Mouse (Mus musculus) midbrain, embryonic 14.5 days (tissue): ENCODE measurements at regions not wholly inside any gene's neighbourhood (a gene's known extent, or its start where the extent isn't known, plus 50 kb on each side); places are given as distances from the start of the nearest gene placed in this dataset.

ENCODE experiments used
- ATAC-seq: fragments of 200-750 bp; cut with Nextera tagmentation; 2 replicates; pipeline ENCODE4 v1.8.0; 2017; ENCODE audit warnings: moderate number of reproducible peaks, moderate library complexity; ENCODE audit not compliant: low FRiP score, low TSS enrichment
- DNase-seq: peaks from one replicate; pipeline ENCODE4 v3.0.0-alpha.2; 2015
- H3K27ac ChIP-seq: fragments of 300-500 bp; sonication (generic); replicated peaks from 2 replicates; pipeline ENCODE4 v1.5.1; 2014; ENCODE audit warnings: mild to moderate bottlenecking, low read depth, low read length, moderate library complexity
- H3K27me3 ChIP-seq: fragments of 300-500 bp; sonication (generic); 2 replicates; pipeline ENCODE4 v1.6.1; 2014; ENCODE audit warnings: low read length, control low read depth, mixed read lengths; ENCODE audit not compliant: control insufficient read depth, insufficient read depth
- H3K36me3 ChIP-seq: fragments of 300-500 bp; sonication (generic); 2 replicates; pipeline ENCODE4 v1.6.1; 2014; ENCODE audit warnings: low read length, control low read depth; ENCODE audit not compliant: control insufficient read depth, insufficient read depth
- H3K4me1 ChIP-seq: fragments of 300-500 bp; sonication (generic); 2 replicates; pipeline ENCODE4 v1.6.1; 2014; ENCODE audit warnings: mild to moderate bottlenecking, antibody characterized with exemption, low read length, control low read depth; ENCODE audit not compliant: control insufficient read depth, insufficient read depth
- H3K4me2 ChIP-seq: fragments of 300-500 bp; sonication (generic); 2 replicates; pipeline ENCODE4 v1.6.1; 2014; ENCODE audit warnings: mild to moderate bottlenecking, low read length, moderate library complexity
- H3K4me3 ChIP-seq: fragments of 300-500 bp; sonication (generic); replicated peaks from 2 replicates; pipeline ENCODE4 v1.5.1; 2014; ENCODE audit warnings: low read depth, low read length
- H3K9ac ChIP-seq: fragments of 300-500 bp; sonication (generic); replicated peaks from 2 replicates; pipeline ENCODE4 v1.6.1; 2014; ENCODE audit warnings: mild to moderate bottlenecking, low read length, moderate library complexity
- H3K9me3 ChIP-seq: fragments of 300-500 bp; sonication (generic); 2 replicates; pipeline ENCODE4 v1.6.1; 2016; ENCODE audit warnings: low read length, control low read depth, mixed read lengths; ENCODE audit not compliant: control insufficient read depth
- WGBS: fragments of 180-500 bp; shearing (Covaris S2); extraction: QIAGEN DNeasy Blood & Tissue Kit; methylation state at CpG from one replicate; pipeline ENCODE4 v1.1.7; 2014; 5-methylcytosine and 5-hydroxymethylcytosine counted together

DNA sequence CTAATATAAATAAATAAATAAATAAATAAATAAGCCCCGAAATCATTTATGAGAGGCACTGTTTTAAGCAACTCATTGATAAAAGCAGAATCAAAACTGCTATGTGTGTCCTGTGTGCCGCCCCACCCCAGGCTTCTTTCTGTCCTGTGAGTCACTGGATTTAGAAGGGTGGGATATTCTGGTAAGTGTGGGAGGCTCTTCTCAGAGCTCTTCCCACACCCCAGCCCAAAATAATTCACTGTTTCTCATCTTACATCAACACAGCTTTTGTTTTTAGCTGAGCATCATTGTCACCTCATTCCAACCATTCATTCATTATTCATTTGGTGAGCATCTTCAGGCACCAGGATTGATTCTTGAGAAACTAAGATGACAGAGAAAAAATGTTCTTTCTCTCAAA is 118.4 kb downstream of the Barx2 start:
- DNase-seq (no peak), ATAC-seq (no peak)
- Histone ChIP-seq H3K4me3 (no peak overlapping the region), H3K4me2 (no peak overlapping the region), H3K27me3 (no peaks in the 10 kb centered on the region), H3K9me3 (0 out of 2 replicates have a peak, but pooled peaks cover 3% of the 10 kb centered on the region), H3K4me1 (no peaks in the 10 kb centered on the region), H3K36me3 (no peaks in the 10 kb centered on the region), H3K27ac (no peak overlapping the region), H3K9ac (no peak overlapping the region)
- 100% methylated on average over 2 of the region's 2 CpGs for WGBS

DNA sequence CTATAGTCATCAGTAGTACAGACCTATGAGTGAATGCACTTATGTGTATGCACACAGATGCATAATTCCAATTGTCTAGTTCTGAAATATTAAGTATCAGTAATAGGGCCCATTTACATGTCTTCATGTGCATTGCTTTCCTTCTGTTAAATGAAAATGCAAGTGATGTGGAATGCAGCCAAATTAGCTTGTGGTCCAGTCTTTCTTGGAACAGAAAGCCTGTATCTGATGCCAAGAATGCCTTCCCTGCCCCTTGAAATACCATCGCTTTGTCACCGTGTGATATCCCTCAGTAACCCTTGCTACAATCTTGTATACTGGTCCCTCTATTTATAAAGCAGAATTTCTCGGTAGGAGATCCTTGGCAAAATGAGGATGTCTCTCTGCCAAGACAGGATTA is 137.3 kb downstream of the Barx2 start:
- Histone ChIP-seq H3K4me3 (no peak overlapping the region), H3K4me2 (no peak overlapping the region), H3K27me3 (no peaks in the 10 kb centered on the region), H3K9ac (no peak overlapping the region), H3K27ac (no peak overlapping the region), H3K4me1 (no peaks in the 10 kb centered on the region), H3K9me3 (no peaks in the 10 kb centered on the region), H3K36me3 (no peaks in the 10 kb centered on the region)
- ATAC-seq, result no peak
- DNase-seq, result no peak
- WGBS, result 81% methylated on average over 3 of the region's 3 CpGs

DNA sequence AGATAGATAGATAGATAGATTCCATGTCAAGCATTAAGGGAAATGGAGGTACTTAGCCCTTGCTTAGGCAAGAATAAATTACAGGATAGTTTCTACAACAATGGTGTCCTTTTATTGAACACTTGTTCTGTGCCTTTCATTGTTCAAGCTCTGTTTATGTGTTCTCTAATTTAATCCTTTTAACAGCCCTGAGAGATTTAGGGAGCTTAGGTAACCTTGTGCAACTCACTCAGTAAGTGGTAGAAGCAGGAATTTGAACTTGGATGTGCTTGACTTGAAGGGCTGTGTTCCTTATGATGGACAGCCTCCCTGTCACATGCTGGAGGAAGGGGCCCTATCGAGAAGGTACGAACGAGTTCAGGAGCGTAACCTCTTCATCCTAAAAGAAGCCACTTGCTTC is 147.9 kb downstream of the Barx2 start:
- no peaks in the 10 kb centered on the region for H3K27me3 ChIP-seq
- ATAC-seq, result no peak

DNA sequence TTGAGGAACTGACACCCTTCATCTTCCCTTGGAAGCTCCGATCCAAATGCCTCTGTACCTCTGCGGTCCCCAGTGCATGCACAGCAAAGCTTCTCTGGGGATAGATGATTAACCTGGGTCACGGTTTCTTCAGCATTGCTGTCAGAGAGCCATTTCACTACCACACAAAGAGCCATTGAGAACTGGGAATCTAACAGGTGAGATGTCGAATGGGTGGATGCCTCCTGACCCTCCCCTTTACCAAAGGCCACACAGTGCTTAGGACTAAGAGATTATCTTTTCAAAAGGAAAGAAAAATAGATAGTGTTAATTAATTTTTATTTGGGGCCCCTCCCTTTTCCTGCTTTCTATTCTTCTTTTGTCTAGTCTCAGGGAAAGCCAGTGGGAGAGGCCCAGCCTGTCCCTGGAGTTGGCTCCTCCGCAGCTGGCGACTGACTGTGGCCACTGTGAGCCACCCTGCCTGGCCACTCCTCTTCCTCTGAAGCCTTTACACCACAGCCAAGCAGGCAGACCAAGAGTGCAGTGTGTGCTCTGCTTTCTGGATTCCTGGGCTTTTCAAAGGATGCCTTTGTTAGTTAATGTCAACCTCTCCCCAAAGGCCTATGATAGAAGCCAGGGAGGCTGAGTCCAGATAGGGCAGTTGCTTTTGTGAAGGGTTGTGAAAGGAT is 155.2 kb downstream of the Barx2 start:
- Histone ChIP-seq H3K4me1 (no peaks in the 10 kb centered on the region), H3K27me3 (no peaks in the 10 kb centered on the region), H3K4me3 (no peak overlapping the region), H3K4me2 (no peak overlapping the region), H3K9me3 (no peaks in the 10 kb centered on the region), H3K27ac (no peak overlapping the region), H3K9ac (no peak overlapping the region), H3K36me3 (no peaks in the 10 kb centered on the region)
- DNase-seq, result no peak
- 43% methylated on average over 6 of the region's 6 CpGs for WGBS
- no peak for ATAC-seq

More for the DNA sequence above, 147.9 kb downstream of the Barx2 start:
- Histone ChIP-seq H3K4me3 (no peak overlapping the region), H3K4me1 (no peaks in the 10 kb centered on the region), H3K9me3 (no peaks in the 10 kb centered on the region), H3K9ac (no peak overlapping the region), H3K27ac (no peak overlapping the region), H3K4me2 (no peak overlapping the region), H3K36me3 (no peaks in the 10 kb centered on the region)
- 78% methylated on average over 4 of the region's 4 CpGs for WGBS
- no peak for DNase-seq

DNA sequence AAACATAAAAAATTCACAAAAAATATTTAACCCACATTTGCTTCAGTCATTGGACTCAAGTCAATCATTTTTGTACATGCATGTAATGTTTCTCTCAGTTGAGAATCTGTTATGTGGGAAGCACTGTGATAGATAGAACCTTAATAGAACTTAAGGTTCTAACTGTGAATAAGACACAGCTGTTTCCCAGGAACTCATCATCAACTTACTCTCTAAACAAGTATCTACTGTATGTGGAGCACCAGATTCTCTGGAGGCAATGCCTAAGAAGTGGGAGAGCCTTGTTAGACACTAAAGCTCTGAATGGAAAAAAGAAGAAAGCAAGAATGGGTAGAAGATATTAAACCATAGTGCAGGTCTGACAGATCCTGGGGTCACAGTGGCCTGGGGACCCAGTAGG is 182.8 kb downstream of the Barx2 start:
- no peak for DNase-seq
- H3K4me1 ChIP-seq, result no peaks in the 10 kb centered on the region
- ATAC-seq, result no peak
- no peaks in the 10 kb centered on the region for H3K36me3 ChIP-seq
- no peak overlapping the region for H3K9ac ChIP-seq
- H3K4me3 ChIP-seq, result no peak overlapping the region
- H3K27ac ChIP-seq, result no peak overlapping the region
- H3K4me2 ChIP-seq, result no peak overlapping the region
- no peaks in the 10 kb centered on the region for H3K9me3 ChIP-seq
- no peaks in the 10 kb centered on the region for H3K27me3 ChIP-seq

DNA sequence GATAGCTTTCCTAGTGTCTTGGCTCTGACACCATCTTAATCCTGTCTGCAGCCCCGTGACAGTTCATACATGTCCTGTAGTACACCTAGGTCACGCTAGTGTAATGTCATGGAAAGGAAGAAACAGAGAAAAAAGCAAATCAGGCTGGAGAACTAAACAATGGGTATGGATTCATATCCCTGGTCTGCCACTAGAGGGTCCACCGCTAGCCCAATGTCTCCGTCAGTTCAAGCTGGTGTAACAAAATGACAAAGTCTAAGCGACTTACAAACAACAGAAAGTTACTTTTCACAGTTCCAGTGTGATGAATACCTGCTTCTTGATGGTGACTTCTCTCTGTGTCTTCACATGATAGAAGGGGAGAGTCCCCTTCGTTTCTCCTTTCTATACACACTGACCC is 194.0 kb downstream of the Barx2 start:
- no peak for ATAC-seq
- 64% methylated on average over 6 of the region's 6 CpGs for WGBS
- no peak for DNase-seq
- Histone ChIP-seq H3K9me3 (no peaks in the 10 kb centered on the region), H3K27ac (no peak overlapping the region), H3K4me3 (no peak overlapping the region), H3K9ac (no peak overlapping the region), H3K36me3 (no peaks in the 10 kb centered on the region), H3K4me2 (no peak overlapping the region), H3K4me1 (no peaks in the 10 kb centered on the region), H3K27me3 (no peaks in the 10 kb centered on the region)

DNA sequence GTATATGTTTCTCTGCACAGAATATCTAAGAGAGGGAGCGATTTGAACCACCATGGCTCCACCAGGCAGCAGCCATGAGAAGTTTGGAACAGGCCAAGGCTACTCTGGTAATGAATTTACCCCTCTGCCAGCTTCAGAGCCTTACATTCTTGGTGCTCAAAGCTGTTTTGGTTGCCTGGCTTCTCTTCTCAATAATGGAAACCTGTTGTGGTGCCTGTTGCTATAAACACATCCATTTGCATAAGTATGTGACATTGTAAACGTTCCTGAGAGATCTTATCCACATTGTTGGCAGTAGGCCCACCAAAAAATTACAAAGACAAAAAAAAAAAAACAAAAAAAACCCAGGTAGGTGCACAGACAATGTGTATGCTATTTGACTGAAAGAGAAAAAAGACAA is 203.2 kb downstream of the Barx2 start:
- Histone ChIP-seq H3K27ac (no peak overlapping the region), H3K9me3 (no peaks in the 10 kb centered on the region), H3K4me2 (no peak overlapping the region), H3K9ac (no peak overlapping the region), H3K4me1 (no peaks in the 10 kb centered on the region), H3K36me3 (no peaks in the 10 kb centered on the region), H3K4me3 (no peak overlapping the region), H3K27me3 (no peaks in the 10 kb centered on the region)
- DNase-seq, result no peak
- 57% methylated on average over 2 of the region's 2 CpGs for WGBS
- ATAC-seq, result no peak

DNA sequence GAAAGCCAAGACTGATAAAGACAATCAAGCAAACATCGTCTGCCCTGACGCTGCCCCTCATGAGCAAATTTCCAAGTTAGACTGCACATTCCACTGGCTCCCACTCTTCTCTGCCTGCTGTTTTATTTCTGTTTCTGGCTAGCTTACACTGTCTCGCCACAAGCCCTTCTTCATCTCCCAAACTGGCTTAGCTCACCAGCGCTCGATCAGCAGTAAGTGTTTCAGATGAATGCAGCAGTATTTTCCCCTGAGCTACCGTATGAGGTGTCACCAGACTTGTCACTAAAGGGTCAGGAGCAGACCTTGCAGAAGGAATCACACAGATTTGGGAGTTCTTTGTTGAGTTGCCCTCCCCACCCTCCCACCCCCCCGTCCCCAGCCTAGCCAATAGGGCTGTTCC is 206.6 kb downstream of the Barx2 start:
- Histone ChIP-seq H3K4me2 (no peak overlapping the region), H3K4me3 (no peak overlapping the region), H3K9ac (no peak overlapping the region), H3K4me1 (no peaks in the 10 kb centered on the region), H3K36me3 (no peaks in the 10 kb centered on the region), H3K27me3 (no peaks in the 10 kb centered on the region), H3K27ac (no peak overlapping the region), H3K9me3 (no peaks in the 10 kb centered on the region)
- no peak for ATAC-seq
- WGBS, result 86% methylated on average over 6 of the region's 7 CpGs
- DNase-seq, result no peak

DNA sequence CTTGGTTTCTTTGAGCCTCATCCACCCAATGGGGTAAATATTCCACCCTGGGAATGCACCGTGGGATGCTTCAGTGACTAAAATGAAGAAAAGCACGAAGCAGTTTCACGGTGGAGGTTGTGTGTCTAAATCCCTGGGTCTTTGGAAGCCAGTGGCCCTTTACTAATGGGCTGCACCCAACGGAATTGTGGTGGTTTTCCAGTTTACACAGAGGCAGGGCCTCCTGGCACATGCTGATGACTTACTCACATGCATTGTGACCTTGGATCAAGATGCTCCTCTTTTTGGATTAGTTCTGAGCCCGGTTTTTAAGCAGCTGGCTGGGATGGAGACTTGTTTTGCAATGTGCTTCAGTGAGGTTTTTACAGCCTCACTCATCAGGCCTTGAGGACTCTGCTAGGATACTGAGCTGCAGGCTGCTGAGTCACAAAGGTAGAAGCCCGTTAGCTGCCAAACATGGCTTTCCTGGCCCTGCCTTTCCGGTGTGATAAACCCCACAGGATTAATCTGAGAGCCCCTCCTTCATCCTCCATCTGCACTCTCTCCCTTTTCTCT is 222.3 kb downstream of the Barx2 start:
- no peak for DNase-seq
- Histone ChIP-seq H3K4me3 (no peak overlapping the region), H3K27ac (no peak overlapping the region), H3K9me3 (no peaks in the 10 kb centered on the region), H3K27me3 (no peaks in the 10 kb centered on the region), H3K36me3 (no peaks in the 10 kb centered on the region), H3K4me1 (0 out of 2 replicates have a peak, but pooled peaks cover 5% of the 10 kb centered on the region), H3K4me2 (no peak overlapping the region), H3K9ac (no peak overlapping the region)
- WGBS, result 46% methylated on average over 7 of the region's 7 CpGs
- ATAC-seq, result no peak
